Mouse (Mus musculus): ENCODE measurements at regions not wholly inside any gene's neighbourhood (a gene's known extent, or its start where the extent isn't known, plus 50 kb on each side); places are given as distances from the start of the nearest gene placed in this dataset.

DNA sequence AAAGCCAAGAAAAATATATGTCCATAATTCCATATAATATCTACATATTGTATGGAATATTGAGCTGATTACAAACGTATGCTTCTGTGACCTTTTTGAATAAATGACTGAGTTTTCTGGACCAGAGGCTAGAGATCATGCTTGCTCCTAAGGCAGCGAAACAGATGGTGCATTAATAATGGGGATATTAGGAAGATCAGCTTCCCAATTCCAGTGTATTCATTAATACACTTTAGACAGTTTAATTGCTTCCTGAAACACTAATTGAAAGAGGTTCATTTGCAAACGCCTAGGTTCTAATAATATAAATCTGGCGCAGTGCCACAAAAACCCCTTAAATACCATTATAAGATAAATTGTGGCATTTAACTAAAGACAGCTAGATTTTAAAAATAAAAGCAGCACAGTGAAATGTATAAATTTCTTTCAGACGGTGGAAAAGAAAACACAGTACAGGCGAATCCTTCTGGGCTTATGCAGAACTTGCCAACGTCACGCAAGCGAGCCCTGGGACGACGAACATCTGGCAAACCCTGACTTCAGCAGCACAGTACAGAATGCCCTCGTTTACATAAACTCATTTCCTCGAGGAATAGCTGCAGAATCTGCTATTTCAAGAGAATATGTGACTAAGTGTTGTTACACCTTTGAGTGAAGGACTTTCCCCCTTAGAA, 608.6 kb upstream of the Klhl29 start:
- TF ChIP-seq ZC3H11A (IDR thresholded peaks at IDR 0.05; ENCODE audit: borderline replicate concordance, low read depth, low read length), result no peak
- TF ChIP-seq MAFK (IDR thresholded peaks at IDR 0.05; ENCODE audit: insufficient read depth, low read depth, low read length), result no peak
- no peak for TF ChIP-seq HCFC1 (IDR thresholded peaks at IDR 0.05; ENCODE audit: borderline replicate concordance, insufficient read depth, low read length)
- TF ChIP-seq ZNF384 (IDR thresholded peaks at IDR 0.05; ENCODE audit: low read depth, low read length), result no peak
